Mouse (Mus musculus) C2C12 (cell line): ENCODE results near the gene Fkbp15.

Experiments used
- MAX ChIP-seq: IDR thresholded peaks from one replicate; pipeline ENCODE4 v1.6.1; 2011; ENCODE audit warnings: mild to moderate bottlenecking, control low read depth
- MYOG ChIP-seq: IDR thresholded peaks from one replicate; pipeline ENCODE4 v1.6.1; 2011; ENCODE audit not compliant: control insufficient read depth, insufficient read length; ENCODE audit errors: extremely low read depth

DNA sequence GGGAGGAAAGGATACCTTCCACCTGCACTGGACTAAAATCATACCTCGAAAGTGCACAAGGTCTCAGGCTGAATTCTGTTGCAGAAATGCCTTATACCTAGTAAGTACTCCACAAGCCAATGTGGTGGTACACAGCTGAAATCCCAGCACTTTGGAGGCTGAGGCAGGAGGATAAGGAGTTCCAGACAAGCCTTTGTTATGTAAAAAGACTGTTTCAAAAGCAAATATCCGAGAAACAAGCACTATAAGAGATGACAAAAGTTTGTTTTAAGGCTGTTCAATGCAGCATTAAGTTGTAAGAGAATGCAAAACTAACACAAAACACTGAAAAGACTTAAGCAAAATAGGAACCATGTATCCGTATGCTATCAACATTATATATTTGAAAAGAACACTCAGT is 45.8 kb downstream of the Fkbp15 start:
- TF ChIP-seq MYOG (no peak), MAX (no peak)
